Comparison of ENCODE assay signal across 10 mouse cellular contexts in genomic region chr5:3633951-3634350, GRCm38 (mm10). TPM values are rescaled to one million over a fixed set of nuclear protein-coding genes. Genes with fewer than 3 reads are reported as not detected.
A peak's percentile ranks its signal among the peaks of the same experiment; 100 is the strongest.
DNase-seq lines count a peak whose midpoint lies in the region; ATAC-seq lines count a peak whose summit lies in the region.
"Had no signal": no experiment of that assay in that cellular context is flagged by ENCODE, and none has a peak within 500 bp of the region (broad histone marks: within the 10 kb centered on the region; RNA-seq: fewer than 3 reads in every experiment).

No protein-coding gene starts in this region.

- DNase-seq in adrenal gland, postnatal 25 days: peak; percentile 13
- DNase-seq in adrenal gland, adult (ENCODE audit: inconsistent age in 2 of 2, low spot score in 1 of 2): no peak
- DNase-seq in kidney, postnatal 10 days: peak; percentile 15
- DNase-seq in kidney, adult 8-10 months: no peak
- peak; percentile 54 for DNase-seq in thymus, postnatal 4 days
- no peak for DNase-seq in thymus, adult 18-20 months
- no peak for DNase-seq in urinary bladder, postnatal 4 days (ENCODE audit: low spot score in 2 of 2)
- DNase-seq: adrenal gland, adult 8-10 months; kidney, adult 9 months had no signal

- no peak for ATAC-seq in monocyte, adult 5-6 weeks (replicated peaks; ENCODE audit: insufficient number of reproducible peaks, low FRiP score, low TSS enrichment, poor library complexity, severe bottlenecking)

RNA-seq across cellular contexts. Expression of gene Tmbim7, which starts 17.0 kb away (rescaled TPM):
- not detected in 2 replicates for total RNA-seq in adrenal gland, postnatal 25 days (2021)
- total RNA-seq in monocyte, adult 5-6 weeks (2017): not detected in 3 replicates
- total RNA-seq: adrenal gland, adult 8-10 months had no signal

RNA-seq across cellular contexts. Expression of gene Gatad1, which starts 23.0 kb away (rescaled TPM):
- 135 and 166 TPM in 2 replicates for total RNA-seq in adrenal gland, postnatal 25 days (2021)
- total RNA-seq in monocyte, adult 5-6 weeks (2017): 87.9 to 138 TPM (median 109 TPM) in 3 replicates

RNA-seq across cellular contexts. Expression of gene Rbm48, which starts 37.6 kb away (rescaled TPM):
- 8.3 and 14.9 TPM in 2 replicates for total RNA-seq in adrenal gland, postnatal 25 days (2021)
- total RNA-seq in monocyte, adult 5-6 weeks (2017): 56.4 to 61.2 TPM (median 57.4 TPM) in 3 replicates

RNA-seq across cellular contexts. Expression of gene Pex1, which starts 38.1 kb away (rescaled TPM):
- total RNA-seq in adrenal gland, postnatal 25 days (2021): 55.4 and 68.8 TPM in 2 replicates
- total RNA-seq in monocyte, adult 5-6 weeks (2017): 11.5 to 35.7 TPM (median 17.7 TPM) in 3 replicates

Comparison
In these comparisons a context has a peak if more than half of its experiments do, and no peak if none do; other contexts are left out.
1. DNase-seq: peak in adrenal gland, postnatal 25 days (single experiment), kidney, postnatal 10 days (single experiment) and thymus, postnatal 4 days (single experiment); none in adrenal gland, adult (0 of 2), kidney, adult 8-10 months (0 of 2), thymus, adult 18-20 months (0 of 2) and urinary bladder, postnatal 4 days (0 of 2).